Mouse (Mus musculus): ENCODE results near the gene Ifne.

DNA sequence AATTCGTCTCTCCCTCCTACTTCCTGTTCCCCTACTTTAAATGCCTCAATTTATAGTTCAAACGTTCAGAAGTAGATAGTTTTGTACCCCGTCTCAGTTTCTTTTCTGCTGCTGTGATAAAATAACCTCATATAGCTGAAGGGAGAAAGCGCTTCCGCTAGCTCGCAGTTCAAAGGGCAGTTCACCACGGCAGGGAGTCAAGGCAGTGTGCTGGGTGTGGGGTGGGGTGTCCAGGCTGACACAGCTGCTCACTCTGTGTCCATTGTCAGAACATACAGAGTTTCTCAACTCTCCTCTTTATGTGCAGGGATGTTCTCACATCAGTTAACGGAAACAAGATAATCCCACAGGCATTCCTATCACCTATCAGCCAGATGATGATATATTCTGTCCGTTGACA lies 32.2 kb upstream of the Ifne start:
- no peak for TF ChIP-seq CTCF (IDR thresholded peaks at IDR 0.05)
- TF ChIP-seq POLR2A (IDR thresholded peaks at IDR 0.05; ENCODE audit: insufficient read depth, low read depth, low read length): no peak

All from heart, adult 2 months (tissue).